Mouse (Mus musculus): ENCODE measurements around the gene Hsdl1.

DNA sequence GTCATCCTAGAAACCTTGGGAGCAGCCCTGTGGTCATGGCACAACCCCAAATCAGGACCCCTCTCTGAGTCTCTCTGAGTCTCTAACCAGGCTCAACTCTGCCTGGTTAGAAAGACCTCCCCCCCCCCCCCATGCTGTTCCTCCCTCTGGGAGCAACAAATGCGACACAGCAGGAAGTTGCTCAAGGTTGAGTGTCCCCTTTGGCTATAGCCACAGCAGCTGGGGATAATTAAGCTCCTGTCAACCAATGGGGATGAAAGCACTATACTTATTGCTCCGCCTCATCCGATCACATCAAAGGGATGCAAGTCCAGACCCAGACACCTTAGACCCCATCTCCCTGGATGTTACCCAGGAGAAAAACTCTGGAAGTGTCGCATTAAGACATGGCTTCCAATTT lies 47.6 kb upstream of the Hsdl1 start:
- TF ChIP-seq CTCF (IDR thresholded peaks at IDR 0.05; ENCODE audit: control insufficient read depth, insufficient read depth, insufficient read length), result no peak
- no peak for TF ChIP-seq MAX (IDR thresholded peaks at IDR 0.05)
- TF ChIP-seq MYOD1 (IDR thresholded peaks at IDR 0.05; ENCODE audit: control insufficient read depth, insufficient read length, low read depth), result no peak
- TF ChIP-seq FOSL1 (IDR thresholded peaks at IDR 0.05; ENCODE audit: insufficient read depth, low read length, poor library complexity, severe bottlenecking), result no peak
